Mouse (Mus musculus) lung, adult 18-20 months (tissue): Measurements from ENCODE around the gene Olfr1412.

Experiments used
- DNase-seq, 2 experiments: peaks; one replicate each; pipeline ENCODE4 v3.0.0; 2022; ENCODE audit warnings: mixed read lengths in 2 of 2

The Olfr1412 gene

GRCm38 (mm10) chr1:92638181-92638580 lies 52.6 kb downstream of the Olfr1412 start:
- no peak for DNase-seq

- no peak for DNase-seq
These were observed 53.2 kb downstream of the Olfr1412 start for GRCm38 (mm10) chr1:92638736-92639135.

DNA sequence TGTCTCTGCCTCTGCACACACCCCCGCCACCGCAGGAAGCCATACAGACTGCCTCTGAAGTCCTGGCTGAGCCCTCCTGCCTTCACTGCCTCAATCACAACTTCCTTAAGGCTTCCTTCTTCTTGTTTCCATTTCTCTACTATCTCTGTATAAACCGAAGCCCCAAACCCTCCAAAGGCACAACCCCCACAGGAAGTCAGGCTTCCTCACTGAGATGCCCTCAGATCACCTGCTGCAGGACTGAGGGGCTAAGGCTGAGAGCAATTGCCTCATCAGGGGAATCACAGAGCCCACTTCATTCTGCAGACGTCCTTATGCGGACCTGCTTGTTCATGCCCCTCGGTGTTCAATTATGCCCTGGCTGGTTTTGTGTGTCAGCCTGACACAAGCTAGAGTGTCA lies 54.8 kb downstream of the Olfr1412 start:
- peak in 1 of 2 experiments; percentile 1 for DNase-seq
